Mouse (Mus musculus) forebrain, embryonic 13.5 days (tissue): Measurements from ENCODE around the gene Ccdc88a. TPM values are rescaled to one million over a fixed set of nuclear protein-coding genes. Genes with fewer than 3 reads are reported as not detected.
A peak's percentile ranks its signal among the peaks of the same experiment; 100 is the strongest.

Experiments used
- ATAC-seq: fragments of 200-750 bp; cut with Nextera tagmentation; 2 replicates; pipeline ENCODE4 v1.8.0; 2017
- H3K27ac ChIP-seq: fragments of 300-500 bp; sonication (generic); 2 replicates; pipeline ENCODE4 v1.5.1; 2015; ENCODE audit warnings: inconsistent platforms, mild to moderate bottlenecking, moderate library complexity
- H3K27me3 ChIP-seq: fragments of 300-500 bp; sonication (generic); 2 replicates; pipeline ENCODE4 v1.6.1; 2015; ENCODE audit warnings: mild to moderate bottlenecking, inconsistent platforms
- H3K36me3 ChIP-seq: fragments of 300-500 bp; sonication (generic); 2 replicates; pipeline ENCODE4 v1.6.1; 2015; ENCODE audit warnings: mild to moderate bottlenecking, inconsistent platforms; ENCODE audit not compliant: poor library complexity, severe bottlenecking
- H3K4me1 ChIP-seq: fragments of 300-500 bp; sonication (generic); 2 replicates; pipeline ENCODE4 v1.6.1; 2015; ENCODE audit warnings: inconsistent platforms
- H3K4me2 ChIP-seq: fragments of 300-500 bp; sonication (generic); 2 replicates; pipeline ENCODE4 v1.6.1; 2015; ENCODE audit warnings: inconsistent platforms, mild to moderate bottlenecking, moderate library complexity
- H3K4me3 ChIP-seq: fragments of 300-500 bp; sonication (generic); 2 replicates; pipeline ENCODE4 v1.5.1; 2015; ENCODE audit warnings: mild to moderate bottlenecking, inconsistent platforms
- H3K9ac ChIP-seq: fragments of 300-500 bp; sonication (generic); 2 replicates; pipeline ENCODE4 v1.6.1; 2015; ENCODE audit warnings: mild to moderate bottlenecking, inconsistent platforms
- H3K9me3 ChIP-seq: fragments of 300-500 bp; sonication (generic); replicated peaks from 2 replicates; pipeline ENCODE4 v1.6.1; 2016; ENCODE audit warnings: inconsistent platforms
- WGBS: fragments of 180-500 bp; shearing (Covaris S2); methylation state at CpG from one replicate; pipeline ENCODE4 v1.1.7; 2015; 5-methylcytosine and 5-hydroxymethylcytosine counted together
- polyA plus RNA-seq: library from polyadenylated mRNA; unstranded; fragments of >200 nt; fragmentation: Nextera tagmentation; extraction: Ambion mirVana; gene quantifications from 2 replicates; pipeline ENCODE4 v1.2.1, GENCODE M21; 2015

The Ccdc88a gene
- polyA plus RNA-seq, 1 experiment from 2014 or later, result 80.6 TPM

DNA sequence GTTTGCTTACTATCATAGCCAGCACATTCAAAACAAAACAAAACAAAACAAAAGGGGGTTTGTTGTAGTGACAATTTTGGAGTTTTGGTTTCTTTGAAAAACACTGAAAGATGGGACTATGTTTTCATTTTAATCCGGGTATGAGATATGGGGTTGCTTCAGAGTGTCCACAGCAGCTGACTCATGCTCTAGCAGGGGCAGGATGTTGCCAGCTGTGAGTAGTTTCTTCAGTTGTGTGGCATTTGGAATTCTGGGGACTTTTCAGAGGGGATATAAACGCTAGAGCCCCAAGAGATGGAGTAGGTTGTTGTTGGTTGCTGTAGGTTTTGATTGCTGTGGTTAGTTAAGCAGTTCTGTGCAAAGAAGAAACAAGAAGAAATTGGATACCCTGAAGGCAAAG, 10.0 kb downstream of the Ccdc88a start:
- no peak overlapping the region for H3K9ac ChIP-seq
- no peaks in the 10 kb centered on the region for H3K4me1 ChIP-seq
- ATAC-seq, result no peak
- H3K9me3 ChIP-seq, result no peaks in the 10 kb centered on the region
- H3K36me3 ChIP-seq, result 0 out of 2 replicates have a peak, but pooled peaks cover 5% of the 10 kb centered on the region
- WGBS, result 84% methylated on average over 2 of the region's 2 CpGs
- no peak overlapping the region for H3K4me2 ChIP-seq
- no peak overlapping the region for H3K27ac ChIP-seq
- H3K27me3 ChIP-seq, result no peaks in the 10 kb centered on the region
- H3K4me3 ChIP-seq, result no peak overlapping the region

DNA sequence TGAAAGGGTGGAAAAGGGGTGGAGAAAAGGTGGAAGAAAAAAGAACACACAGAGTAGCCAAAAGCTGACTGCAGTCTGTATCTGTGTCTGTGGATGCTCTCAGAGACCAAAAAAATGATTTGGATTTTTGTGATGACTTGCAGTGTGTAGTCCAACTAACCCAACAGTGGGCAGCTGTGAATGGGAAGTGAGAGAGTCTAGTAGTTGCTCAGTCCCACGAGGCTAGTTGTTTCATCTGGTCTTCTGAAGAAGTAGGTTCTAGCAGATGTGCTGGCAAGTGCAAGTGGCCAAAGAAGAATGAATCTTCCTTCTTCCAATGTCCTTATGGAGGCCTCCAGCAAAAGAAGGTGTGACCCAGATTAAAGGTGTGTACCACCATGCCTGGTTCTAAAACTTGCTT, 10.5 kb downstream of the Ccdc88a start:
- ATAC-seq, result no peak
- no peaks in the 10 kb centered on the region for H3K9me3 ChIP-seq
- WGBS, result 86% methylated on average over 1 of the region's 1 CpGs
- H3K36me3 ChIP-seq, result 0 out of 2 replicates have a peak, but pooled peaks cover 5% of the 10 kb centered on the region
- no peaks in the 10 kb centered on the region for H3K4me1 ChIP-seq
- no peak overlapping the region for H3K27ac ChIP-seq
- no peak overlapping the region for H3K4me2 ChIP-seq
- no peak overlapping the region for H3K9ac ChIP-seq
- no peak overlapping the region for H3K4me3 ChIP-seq
- H3K27me3 ChIP-seq, result no peaks in the 10 kb centered on the region

DNA sequence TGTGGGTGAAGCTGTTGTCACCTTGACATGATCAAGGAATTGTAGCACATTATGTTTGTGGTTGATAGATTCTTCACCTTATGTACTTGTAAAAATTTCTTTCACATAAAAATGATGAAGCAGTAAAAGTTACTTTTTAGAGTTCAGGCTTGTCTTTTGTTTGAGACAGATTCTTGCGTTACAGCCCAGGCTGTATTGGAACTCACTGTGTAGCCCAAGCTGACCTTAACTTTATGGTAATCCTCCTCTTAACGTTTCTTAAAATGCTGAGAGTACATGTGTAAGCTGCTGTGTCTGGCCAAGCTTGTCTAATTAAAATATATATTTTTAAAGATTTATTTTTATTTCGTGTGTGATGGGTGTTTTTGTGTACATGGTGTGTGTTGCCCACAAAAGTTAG, 11.2 kb downstream of the Ccdc88a start:
- WGBS, result 82% methylated on average over 3 of the region's 3 CpGs
- no peak for ATAC-seq
- Histone ChIP-seq H3K4me1 (no peaks in the 10 kb centered on the region), H3K9me3 (no peaks in the 10 kb centered on the region), H3K4me3 (no peak overlapping the region), H3K27me3 (no peaks in the 10 kb centered on the region), H3K27ac (no peak overlapping the region), H3K36me3 (0 out of 2 replicates have a peak, but pooled peaks cover 5% of the 10 kb centered on the region), H3K9ac (no peak overlapping the region), H3K4me2 (no peak overlapping the region)

DNA sequence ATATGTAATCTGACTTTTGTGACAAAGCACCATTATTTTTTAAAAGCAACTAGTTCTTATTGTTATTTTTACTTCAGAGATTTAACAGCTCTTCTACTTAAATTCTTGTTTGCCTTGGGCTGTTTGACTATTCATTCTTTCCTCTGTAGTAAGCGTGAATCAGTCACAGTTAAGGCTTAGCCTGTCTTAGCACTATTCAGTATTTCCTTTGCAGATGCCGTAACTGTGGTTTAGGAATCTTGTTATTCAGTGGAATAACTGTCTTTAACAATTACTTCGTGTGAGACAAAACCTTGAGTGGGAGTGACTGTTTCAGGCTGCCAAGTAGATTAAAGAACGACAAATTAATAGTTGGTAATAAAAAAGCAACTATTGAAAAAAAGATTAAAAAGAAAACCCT, 16.5 kb downstream of the Ccdc88a start:
- H3K27ac ChIP-seq, result no peak overlapping the region
- H3K4me2 ChIP-seq, result no peak overlapping the region
- H3K27me3 ChIP-seq, result no peaks in the 10 kb centered on the region
- no peaks in the 10 kb centered on the region for H3K4me1 ChIP-seq
- 52% methylated on average over 4 of the region's 4 CpGs for WGBS
- no peak overlapping the region for H3K4me3 ChIP-seq
- no peaks in the 10 kb centered on the region for H3K9me3 ChIP-seq
- ATAC-seq, result no peak
- no peak overlapping the region for H3K9ac ChIP-seq
- no peaks in the 10 kb centered on the region for H3K36me3 ChIP-seq

DNA sequence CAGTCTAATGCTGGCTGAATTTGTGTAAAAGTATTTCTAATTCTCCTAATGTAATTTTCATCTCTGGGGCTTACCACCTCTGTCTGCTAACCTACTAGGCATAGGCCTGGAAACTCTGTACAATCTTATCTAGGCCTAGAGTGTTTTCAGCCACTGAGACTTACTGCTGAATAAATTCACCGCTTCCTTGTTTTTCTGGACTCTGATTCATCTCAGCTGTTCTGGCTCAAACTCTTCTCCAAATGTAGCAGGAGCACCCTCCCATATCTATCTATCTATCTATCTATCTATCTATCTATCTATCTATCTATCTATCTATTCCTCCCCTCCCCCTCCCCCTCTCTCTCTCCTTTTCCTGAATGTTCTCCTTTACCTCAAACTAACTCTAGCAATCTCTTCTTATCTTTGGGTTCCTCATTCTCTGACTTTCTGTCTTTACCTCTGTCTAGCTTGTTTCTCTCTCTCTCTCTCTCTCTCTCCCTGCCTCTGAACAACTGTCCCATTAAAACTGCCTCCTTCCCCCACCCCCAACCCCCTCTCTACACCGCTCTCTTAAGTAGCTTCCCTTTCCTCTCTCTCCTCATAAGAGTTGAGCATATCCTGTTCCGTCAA, 21.8 kb downstream of the Ccdc88a start:
- Histone ChIP-seq H3K4me1 (no peaks in the 10 kb centered on the region), H3K36me3 (no peaks in the 10 kb centered on the region), H3K4me3 (no peak overlapping the region), H3K27ac (no peak overlapping the region), H3K27me3 (no peaks in the 10 kb centered on the region), H3K9me3 (no peaks in the 10 kb centered on the region), H3K4me2 (no peak overlapping the region), H3K9ac (no peak overlapping the region)
- WGBS, result 95% methylated on average over 3 of the region's 3 CpGs
- no peak for ATAC-seq

DNA sequence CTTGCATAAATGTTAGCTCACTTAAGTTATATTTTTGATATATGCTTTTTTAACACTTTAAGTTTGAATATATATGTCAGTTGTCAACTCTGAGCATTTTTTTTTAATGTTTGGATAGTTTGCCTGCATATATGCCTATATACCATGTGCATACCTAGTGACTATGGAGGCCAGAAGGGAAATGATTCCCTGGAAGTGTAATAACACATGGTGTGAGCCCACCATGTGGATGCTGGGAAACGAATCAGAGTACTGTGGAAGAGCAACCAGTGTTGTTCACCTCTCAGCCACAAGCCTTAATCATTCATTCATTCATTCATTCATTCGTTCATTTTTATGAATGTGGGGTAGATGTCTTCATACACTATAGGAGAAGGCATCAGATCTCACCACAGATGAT, 26.9 kb downstream of the Ccdc88a start:
- WGBS, result 91% methylated on average over 2 of the region's 2 CpGs
- no peaks in the 10 kb centered on the region for H3K4me1 ChIP-seq
- H3K4me3 ChIP-seq, result no peak overlapping the region
- no peaks in the 10 kb centered on the region for H3K9me3 ChIP-seq
- no peak overlapping the region for H3K4me2 ChIP-seq
- H3K27ac ChIP-seq, result no peak overlapping the region
- no peak overlapping the region for H3K9ac ChIP-seq
- H3K36me3 ChIP-seq, result peaks cover 8% of the 10 kb centered on the region
- ATAC-seq, result no peak
- H3K27me3 ChIP-seq, result no peaks in the 10 kb centered on the region

DNA sequence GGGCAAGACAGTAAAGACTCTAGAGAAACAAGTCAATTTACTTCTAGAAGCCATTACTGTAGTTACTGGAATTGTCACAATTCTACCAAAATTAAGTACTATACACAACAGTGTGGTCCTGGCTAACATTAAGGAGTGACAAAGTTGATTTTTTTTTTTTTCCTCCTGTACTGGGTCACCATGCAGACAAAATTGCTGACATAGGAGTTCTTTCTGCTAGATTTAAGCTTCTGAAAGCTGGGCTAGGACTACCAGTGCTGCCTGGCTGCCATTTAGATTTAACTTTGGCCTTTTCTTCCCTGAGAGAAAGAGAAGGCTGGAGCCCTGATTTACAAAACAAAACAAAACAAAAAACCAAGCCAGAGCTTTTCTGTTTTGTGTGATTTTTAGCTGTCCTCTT, 32.8 kb downstream of the Ccdc88a start:
- Histone ChIP-seq H3K4me3 (no peak overlapping the region), H3K9me3 (no peaks in the 10 kb centered on the region), H3K27ac (no peak overlapping the region), H3K9ac (no peak overlapping the region), H3K36me3 (peaks cover 12% of the 10 kb centered on the region; the same call in 1 of the 2 replicates), H3K4me2 (no peak overlapping the region), H3K4me1 (no peaks in the 10 kb centered on the region), H3K27me3 (no peaks in the 10 kb centered on the region)
- ATAC-seq, result no peak

DNA sequence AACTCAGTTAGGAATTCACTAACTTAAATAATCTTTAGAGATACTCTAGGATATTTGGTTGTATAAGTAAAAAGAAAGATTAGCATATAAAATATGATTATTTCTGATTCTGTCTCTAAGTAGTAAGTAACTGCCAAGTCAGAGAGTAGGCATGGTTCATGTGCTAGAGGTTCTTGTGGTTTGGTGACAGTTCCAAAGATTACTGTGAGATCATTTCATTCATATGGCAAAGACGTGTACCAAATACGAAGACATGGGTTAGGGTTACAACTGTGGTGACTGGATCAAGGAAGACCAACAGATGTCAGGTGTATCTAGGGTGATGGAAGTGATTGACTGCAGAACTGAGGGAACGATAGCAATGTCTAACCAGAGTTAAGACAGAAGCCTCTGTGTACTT, 50.0 kb downstream of the Ccdc88a start:
- Histone ChIP-seq H3K27me3 (no peaks in the 10 kb centered on the region), H3K9me3 (no peaks in the 10 kb centered on the region), H3K9ac (no peak overlapping the region), H3K4me2 (no peak overlapping the region), H3K36me3 (peaks cover 6% of the 10 kb centered on the region), H3K4me1 (no peaks in the 10 kb centered on the region), H3K27ac (no peak overlapping the region), H3K4me3 (no peak overlapping the region)
- ATAC-seq, result no peak
- 92% methylated on average over 3 of the region's 3 CpGs for WGBS

DNA sequence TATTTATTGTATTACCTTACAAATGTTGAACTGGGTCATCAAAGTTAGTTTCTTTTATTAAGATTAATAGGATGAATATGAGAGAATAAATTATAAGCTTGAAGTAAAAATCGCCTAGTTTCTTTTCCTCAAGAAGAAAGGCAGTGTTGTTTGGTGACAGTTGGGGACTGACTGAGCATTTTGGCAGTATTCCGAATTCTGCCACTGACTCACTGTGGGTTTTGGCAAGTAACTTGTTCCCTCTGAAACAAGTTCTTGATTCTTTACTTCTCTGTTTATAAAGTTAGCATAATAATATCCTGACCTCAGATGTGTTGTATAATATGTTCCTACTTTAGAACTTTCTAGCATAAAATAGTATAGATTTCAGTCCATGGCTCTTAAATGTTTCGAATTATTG, 55.3 kb downstream of the Ccdc88a start:
- H3K9me3 ChIP-seq, result no peaks in the 10 kb centered on the region
- H3K36me3 ChIP-seq, result peaks cover 31% of the 10 kb centered on the region
- H3K4me1 ChIP-seq, result no peaks in the 10 kb centered on the region
- 82% methylated on average over 3 of the region's 3 CpGs for WGBS
- ATAC-seq, result no peak
- H3K27me3 ChIP-seq, result no peaks in the 10 kb centered on the region
- H3K4me3 ChIP-seq, result no peak overlapping the region
- H3K4me2 ChIP-seq, result no peak overlapping the region
- H3K27ac ChIP-seq, result no peak overlapping the region
- no peak overlapping the region for H3K9ac ChIP-seq

DNA sequence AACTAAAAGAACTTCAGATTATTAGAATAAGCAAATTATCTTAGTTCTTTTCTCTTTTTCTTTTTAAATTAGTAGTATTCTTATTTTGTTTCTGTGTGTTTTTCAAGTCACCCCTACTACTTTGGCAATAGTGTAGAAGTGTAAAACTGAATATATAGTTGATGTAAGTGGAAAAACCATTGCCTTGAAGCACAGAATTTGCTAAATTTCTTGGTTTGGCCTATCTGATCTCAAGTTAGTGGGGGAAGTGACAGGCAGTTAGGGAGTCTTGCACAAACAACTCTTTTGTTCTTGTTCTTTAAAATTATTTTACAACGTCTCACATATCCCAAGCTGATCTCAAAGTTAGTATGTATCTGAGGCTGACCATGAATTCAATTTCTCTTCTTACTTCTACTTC, 57.6 kb downstream of the Ccdc88a start:
- no peak for ATAC-seq
- Histone ChIP-seq H3K27me3 (no peaks in the 10 kb centered on the region), H3K4me1 (no peaks in the 10 kb centered on the region), H3K9me3 (no peaks in the 10 kb centered on the region), H3K9ac (no peak overlapping the region), H3K4me2 (no peak overlapping the region), H3K27ac (no peak overlapping the region), H3K36me3 (peaks cover 25% of the 10 kb centered on the region), H3K4me3 (no peak overlapping the region)
- WGBS, result 100% methylated on average over 1 of the region's 1 CpGs

DNA sequence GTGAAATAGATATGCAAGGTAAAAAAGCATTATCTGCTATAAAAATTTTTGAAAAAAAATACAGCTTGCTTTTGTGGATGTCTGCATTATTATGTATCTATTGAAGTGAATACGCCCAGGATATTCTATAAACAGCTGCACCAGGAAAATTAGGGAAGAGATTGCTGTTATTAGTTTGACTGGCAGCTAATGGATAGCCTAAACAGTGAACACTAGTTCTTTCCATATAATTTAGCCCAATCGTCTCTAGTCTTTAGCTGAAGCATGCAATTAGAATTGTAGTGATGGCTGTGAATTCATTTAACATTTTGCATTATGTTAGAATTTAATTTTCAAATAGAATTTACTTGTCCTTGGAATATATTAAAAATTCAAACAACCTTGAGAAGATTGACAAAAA, 75.3 kb downstream of the Ccdc88a start:
- no peak overlapping the region for H3K4me3 ChIP-seq
- H3K4me2 ChIP-seq, result no peak overlapping the region
- ATAC-seq, result peak; percentile 90; the same call in 1 of the 2 replicates
- H3K27ac ChIP-seq, result no peak overlapping the region
- no peaks in the 10 kb centered on the region for H3K27me3 ChIP-seq
- WGBS, result 62% methylated on average over 2 of the region's 2 CpGs
- no peaks in the 10 kb centered on the region for H3K4me1 ChIP-seq
- H3K9ac ChIP-seq, result no peak overlapping the region
- peaks cover 17% of the 10 kb centered on the region for H3K36me3 ChIP-seq
- no peaks in the 10 kb centered on the region for H3K9me3 ChIP-seq

DNA sequence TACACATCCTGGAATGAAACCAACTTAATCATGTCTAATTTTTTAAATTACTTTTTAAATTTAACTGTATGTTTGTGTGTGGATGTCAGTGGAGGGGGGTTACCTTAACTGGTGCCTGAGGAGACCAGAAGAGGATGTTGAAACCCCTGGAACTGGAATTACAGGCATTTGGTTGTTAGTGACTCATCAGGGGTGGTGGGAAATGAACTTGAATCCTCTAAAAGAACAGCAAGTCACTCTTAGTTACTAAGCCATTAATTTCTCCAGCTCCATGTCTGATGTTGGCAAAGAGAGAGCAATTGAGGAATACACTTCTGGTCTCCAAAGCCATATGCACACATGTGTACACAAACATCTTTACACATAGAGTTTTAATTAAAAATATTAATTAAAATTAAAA, 101.2 kb downstream of the Ccdc88a start:
- Histone ChIP-seq H3K27ac (no peak overlapping the region), H3K4me3 (no peak overlapping the region), H3K27me3 (no peaks in the 10 kb centered on the region), H3K4me2 (no peak overlapping the region), H3K4me1 (no peaks in the 10 kb centered on the region), H3K36me3 (peaks cover 34% of the 10 kb centered on the region), H3K9ac (no peak overlapping the region), H3K9me3 (no peaks in the 10 kb centered on the region)
- no peak for ATAC-seq

DNA sequence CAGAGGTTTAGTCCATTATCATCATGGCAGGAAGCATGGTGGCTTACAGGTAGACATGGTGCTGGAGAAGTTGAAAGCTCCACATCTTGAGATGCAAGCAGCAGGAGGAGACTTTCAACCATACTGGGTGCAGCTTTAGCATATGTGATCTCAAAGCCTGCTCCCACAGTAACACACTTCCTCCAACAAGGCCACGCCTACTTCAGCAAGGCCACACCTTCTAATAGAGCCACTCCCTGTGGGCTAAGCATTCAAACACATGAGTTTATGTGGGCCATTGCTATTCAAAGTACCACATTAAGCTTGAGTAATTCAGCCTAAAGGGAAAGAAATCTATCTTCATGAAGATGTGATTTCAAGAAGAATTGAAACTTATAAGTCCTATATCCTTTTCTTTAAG, 119.7 kb downstream of the Ccdc88a start:
- no peaks in the 10 kb centered on the region for H3K4me1 ChIP-seq
- peaks cover 51% of the 10 kb centered on the region for H3K36me3 ChIP-seq
- H3K4me3 ChIP-seq, result no peak overlapping the region
- no peak overlapping the region for H3K4me2 ChIP-seq
- no peak for ATAC-seq
- H3K27ac ChIP-seq, result no peak overlapping the region
- no peak overlapping the region for H3K9ac ChIP-seq
- H3K9me3 ChIP-seq, result no peaks in the 10 kb centered on the region
- WGBS, result 87% methylated on average over 1 of the region's 1 CpGs
- no peaks in the 10 kb centered on the region for H3K27me3 ChIP-seq
